Mouse (Mus musculus) cortical plate, adult 2 months (tissue): Measurements from ENCODE around the gene Rreb1.
A peak's percentile ranks its signal among the peaks of the same experiment; 100 is the strongest.

Experiments
- CTCF ChIP-seq: fragments of 200-500 bp; IDR thresholded peaks from 2 replicates; pipeline ENCODE4 v1.5.1; 2011; ENCODE audit warnings: mild to moderate bottlenecking, control low read depth, low read length; ENCODE audit not compliant: insufficient read depth; ENCODE audit errors: extremely low read depth
- POLR2A ChIP-seq: fragments of 200-500 bp; IDR thresholded peaks from 2 replicates; pipeline ENCODE4 v1.6.1; 2011; ENCODE audit warnings: mild to moderate bottlenecking, low read length, control low read depth; ENCODE audit not compliant: insufficient read depth; ENCODE audit errors: extremely low read depth

DNA sequence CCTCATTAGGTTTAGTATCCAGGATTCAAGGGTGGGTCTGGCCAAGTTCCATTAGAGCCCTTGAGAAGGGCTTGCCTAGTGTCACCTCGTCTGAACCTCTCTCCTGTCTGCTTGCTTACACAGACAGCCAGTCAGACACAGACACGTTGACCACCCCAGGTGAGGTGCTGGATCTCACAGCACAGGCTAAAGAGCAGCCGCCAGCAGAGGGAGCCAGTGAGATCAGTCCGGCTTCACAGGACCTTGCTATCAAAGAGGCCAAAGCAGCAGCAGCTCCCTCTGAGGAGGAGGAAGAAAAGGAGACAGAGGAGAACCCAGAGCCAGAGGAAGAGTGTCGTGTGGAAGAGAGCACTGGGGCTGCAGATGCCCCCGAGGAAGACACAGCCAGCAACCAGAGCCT is 168.5 kb downstream of the Rreb1 start:
- peak; percentile 77 for TF ChIP-seq CTCF
- no peak for TF ChIP-seq POLR2A
